In the genomic region with DNA sequence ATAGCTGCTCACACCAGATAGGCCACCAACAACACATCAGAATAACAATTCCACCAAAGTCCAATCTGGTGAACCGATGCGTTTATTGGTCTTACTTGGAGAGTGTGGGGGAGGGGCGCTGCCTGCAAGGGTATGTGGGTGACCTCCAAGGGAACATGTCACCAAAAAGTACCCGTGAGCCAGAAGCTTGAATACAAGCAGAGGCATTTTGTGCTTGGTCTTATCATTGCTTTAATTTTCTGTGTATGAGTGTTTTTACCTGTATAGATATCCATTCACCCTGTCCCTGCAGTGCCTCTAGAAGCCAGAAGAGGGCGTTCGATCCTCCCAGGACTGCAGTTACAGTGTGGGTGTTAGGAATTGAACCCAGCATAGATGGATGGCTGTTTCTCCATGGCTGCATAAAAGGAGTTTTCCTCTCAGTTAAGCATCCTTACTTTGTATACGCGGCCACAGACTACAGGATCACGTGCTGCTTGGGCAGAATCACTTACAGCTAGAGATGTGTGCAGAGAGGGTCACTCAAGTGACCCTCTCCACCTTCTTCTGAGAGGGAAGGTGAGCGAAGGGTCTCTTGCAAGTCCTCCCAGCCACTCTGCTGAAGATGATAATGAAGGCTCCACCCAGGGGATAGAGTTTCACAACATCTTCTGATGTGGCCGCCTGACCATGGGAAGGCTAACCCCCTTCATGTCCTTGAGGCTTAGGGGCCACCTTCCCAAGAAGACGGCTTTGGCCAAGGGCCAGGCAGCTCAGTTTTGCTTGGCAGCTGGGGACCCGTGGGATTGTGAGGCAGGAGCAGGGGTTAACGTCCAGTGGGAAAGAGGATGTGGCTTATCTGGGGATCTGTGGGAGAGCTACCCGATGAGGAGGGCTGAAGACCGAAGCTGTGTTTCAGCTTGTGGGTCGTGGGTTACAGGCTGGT, we compare ENCODE assay signal across 7 mouse cellular contexts. TPM values are rescaled to one million over a fixed set of nuclear protein-coding genes. Genes with fewer than 3 reads are reported as not detected.
A peak's percentile ranks its signal among the peaks of the same experiment; 100 is the strongest.
DNase-seq lines count a peak whose midpoint lies in the region; ATAC-seq lines count a peak whose summit lies in the region.

No protein-coding gene starts in this region.

- H3K9me3 ChIP-seq in heart, embryonic 15.5 days (replicated peaks), result no peaks in the 10 kb centered on the region
- H3K9me3 ChIP-seq in midbrain, embryonic 16.5 days (replicated peaks; ENCODE audit: control insufficient read depth, low read length, poor library complexity, severe bottlenecking), result no peaks in the 10 kb centered on the region

- no peaks in the 10 kb centered on the region for H3K27me3 ChIP-seq in heart, embryonic 15.5 days
- H3K27me3 ChIP-seq in midbrain, embryonic 16.5 days (ENCODE audit: control insufficient read depth, insufficient read depth, low read depth, low read length), result no peaks in the 10 kb centered on the region

- H3K9ac ChIP-seq in heart, embryonic 15.5 days, result peak overlapping the region; percentile 32; the same call in 1 of the 2 replicates
- peak overlapping the region; percentile 2; the same call in 1 of the 2 replicates for H3K9ac ChIP-seq in midbrain, embryonic 16.5 days (ENCODE audit: low read depth, low read length)

- no peak overlapping the region for H3K4me3 ChIP-seq in heart, embryonic 15.5 days
- no peak overlapping the region for H3K4me3 ChIP-seq in midbrain, embryonic 16.5 days (ENCODE audit: low read depth, low read length)

- H3K4me2 ChIP-seq in heart, embryonic 15.5 days, result peak overlapping the region; percentile 34
- 0 out of 2 replicates have a peak overlapping the region, but pooled peaks have one; percentile 7 for H3K4me2 ChIP-seq in midbrain, embryonic 16.5 days (ENCODE audit: low read length)

- no peaks in the 10 kb centered on the region for H3K36me3 ChIP-seq in heart, embryonic 15.5 days
- no peaks in the 10 kb centered on the region for H3K36me3 ChIP-seq in midbrain, embryonic 16.5 days (ENCODE audit: control insufficient read depth, insufficient read depth, low read length)

- peak; percentile 71 for DNase-seq in 416B (ENCODE audit: low read depth)
- peak; percentile 67 for DNase-seq in CD4-positive, CD25-positive, alpha-beta regulatory T cell, adult 2 months (ENCODE audit: low read depth, low spot score)
- DNase-seq in embryo, embryonic 10.5 days (ENCODE audit: low spot score), result peak; percentile 64
- peak; percentile 87 to 88 for DNase-seq in kidney, postnatal 25 days
- peak; percentile 20 for DNase-seq in yolk sac, embryonic 10.5 days (ENCODE audit: low spot score)

- peak; percentile 12 for ATAC-seq in heart, embryonic 15.5 days (replicated peaks; ENCODE audit: insufficient number of reproducible peaks, insufficient read depth, low FRiP score, low read depth)
- no peak for ATAC-seq in midbrain, embryonic 16.5 days

- peaks cover 98% of the 10 kb centered on the region for H3K4me1 ChIP-seq in heart, embryonic 15.5 days (replicated peaks)
- peaks cover 75% of the 10 kb centered on the region for H3K4me1 ChIP-seq in midbrain, embryonic 16.5 days (ENCODE audit: control insufficient read depth, insufficient read depth, low read length)

- 21% methylated on average over 17 of the region's 17 CpGs for WGBS in heart, embryonic 15.5 days
- WGBS in midbrain, embryonic 16.5 days, result 24% methylated on average over 17 of the region's 17 CpGs

- H3K27ac ChIP-seq in heart, embryonic 15.5 days, result peak overlapping the region; percentile 89
- peak overlapping the region; percentile 83 for H3K27ac ChIP-seq in midbrain, embryonic 16.5 days (ENCODE audit: low read length)

RNA-seq across cellular contexts. Expression of a gene that starts 28.1 kb away (rescaled TPM):
- 16.9 and 19.5 TPM in 2 replicates for polyA plus RNA-seq in heart, embryonic 15.5 days (2015; fragmentation: Nextera tagmentation; extraction: Ambion mirVana)
- 36.0 and 36.7 TPM in 2 replicates for polyA plus RNA-seq in midbrain, embryonic 16.5 days (2015; fragmentation: Nextera tagmentation; extraction: Ambion mirVana)

RNA-seq across cellular contexts. Expression of a gene that starts 52.0 kb away (rescaled TPM):
- 1.1 and 2.1 TPM in 2 replicates for polyA plus RNA-seq in heart, embryonic 15.5 days (2015; fragmentation: Nextera tagmentation; extraction: Ambion mirVana)
- polyA plus RNA-seq in midbrain, embryonic 16.5 days (2015; fragmentation: Nextera tagmentation; extraction: Ambion mirVana), result 1.1 and 1.3 TPM in 2 replicates

Comparison
In these comparisons a context has a peak if more than half of its experiments do, and no peak if none do; other contexts are left out.
1. DNase-seq: peak in every context shown above with its lines; median percentile 88 in kidney, postnatal 25 days; 71 in 416B; 67 in CD4-positive, CD25-positive, alpha-beta regulatory T cell, adult 2 months; 64 in embryo, embryonic 10.5 days; 20 in yolk sac, embryonic 10.5 days.